Mouse (Mus musculus): Measurements from ENCODE around the gene Tulp1. TPM values are rescaled to one million over a fixed set of nuclear protein-coding genes. Genes with fewer than 3 reads are reported as not detected.

The Tulp1 gene
- not detected for total RNA-seq (2023)

GRCm38 (mm10) chr17:28365122-28365521, at the start of gene Tulp1:
TSS of gene Tulp1 (minus strand) at chr17:28365222.

DNA sequence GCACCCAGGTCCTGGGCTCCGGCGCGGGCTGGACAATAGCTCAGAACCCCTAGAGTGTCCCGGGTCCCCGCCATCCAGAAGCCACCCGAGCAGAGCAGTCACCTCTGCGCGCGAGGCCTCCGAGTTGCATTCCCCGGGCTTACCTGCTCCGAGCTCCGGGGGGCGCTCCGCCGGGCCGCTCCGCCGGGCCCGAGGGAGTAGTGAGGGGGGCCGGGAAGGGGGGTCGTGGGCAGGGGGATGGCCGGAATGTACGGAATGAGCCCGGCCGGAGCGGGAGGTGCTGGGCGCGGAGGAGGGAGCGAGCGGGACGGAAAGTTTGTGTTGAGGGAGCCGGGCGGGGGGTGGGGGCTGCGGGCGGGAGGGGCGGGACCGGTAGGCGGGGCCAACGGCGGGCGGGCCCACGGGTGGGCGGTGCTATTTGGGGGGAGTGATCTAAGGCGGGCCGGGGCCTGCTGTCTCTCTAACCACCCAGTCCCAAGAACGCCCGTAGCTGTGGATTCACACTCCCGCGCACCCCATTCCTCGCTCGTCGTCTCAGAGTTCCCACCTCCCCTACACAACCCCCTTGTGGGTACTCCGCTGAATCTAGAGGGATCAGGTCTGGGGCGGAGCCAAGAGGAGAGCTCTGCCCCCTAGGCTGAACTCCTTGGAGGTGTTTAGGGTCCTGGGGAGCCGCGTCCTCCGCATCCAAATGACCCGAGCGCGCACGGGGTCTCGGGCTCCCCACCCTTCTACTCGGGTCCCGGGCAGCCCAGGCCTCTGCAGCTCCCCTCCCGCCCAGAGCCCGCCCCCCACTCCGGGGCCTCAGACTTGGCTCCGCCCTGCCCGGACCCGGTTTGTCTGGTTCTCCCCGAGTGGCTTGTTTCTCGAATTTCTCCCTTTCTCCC, 14.3 kb downstream of the Tulp1 start, which contains the start of gene Tead3:
Tead3 (minus strand) TSS at position 352 of the 887 bp plus-strand sequence.

GRCm38 (mm10) chr17:28328366-28328928, 36.6 kb downstream of the Tulp1 start, which contains the start of gene Rpl10a:
TSS of gene Rpl10a (plus strand) at chr17:28328471.

GRCm38 (mm10) chr17:28313212-28313879, 51.7 kb downstream of the Tulp1 start, which contains the start of gene Fance:
TSS of gene Fance (plus strand) at chr17:28313519.

Other genes with a start within 250 kb of the Tulp1 start
- not detected for gene Scube3, start 223.1 kb downstream of the Tulp1 start, total RNA-seq (2023)
- 10 to 100 TPM; 15.7 to 22.0 TPM for gene Zfp523, start 188.1 kb downstream of the Tulp1 start, total RNA-seq (2023)
- gene Def6, start 157.4 kb downstream of the Tulp1 start, total RNA-seq (2023): 100 to 1,000 TPM in 1 of 2 experiments, 10 to 100 TPM in 1; 85.3 to 109 TPM
- 10 to 100 TPM; 28.5 to 30.0 TPM for gene Ppard, start 132.5 kb downstream of the Tulp1 start, total RNA-seq (2023)
- 10 to 100 TPM; 32.4 to 44.6 TPM for gene Fance, start 51.7 kb downstream of the Tulp1 start, total RNA-seq (2023)
- gene Rpl10a, start 36.8 kb downstream of the Tulp1 start, total RNA-seq (2023): 1,000 to 10,000 TPM; 1,465 to 1,565 TPM
- 1 to 10 TPM in 1 of 2 experiments, not detected in 1; 1.3 TPM for gene Tead3, start 14.4 kb downstream of the Tulp1 start, total RNA-seq (2023)
- gene Fkbp5, start 152.3 kb upstream of the Tulp1 start, total RNA-seq (2023): 10 to 100 TPM; 24.0 to 31.4 TPM
- gene Armc12, start 165.6 kb upstream of the Tulp1 start, total RNA-seq (2023): not detected
- not detected for gene Clpsl2, start 184.2 kb upstream of the Tulp1 start, total RNA-seq (2023)
- gene Clps, start 195.5 kb upstream of the Tulp1 start, total RNA-seq (2023): not detected
- not detected for gene Lhfpl5, start 210.4 kb upstream of the Tulp1 start, total RNA-seq (2023)